Mouse (Mus musculus): ENCODE measurements around the gene Gm12184.
"Not testable (repeated sequence)": the region's sequence is repeated elsewhere in the genome, so short reads cannot be mapped to it uniquely, and the experiment has no call there.

Gene Gm12184

DNA sequence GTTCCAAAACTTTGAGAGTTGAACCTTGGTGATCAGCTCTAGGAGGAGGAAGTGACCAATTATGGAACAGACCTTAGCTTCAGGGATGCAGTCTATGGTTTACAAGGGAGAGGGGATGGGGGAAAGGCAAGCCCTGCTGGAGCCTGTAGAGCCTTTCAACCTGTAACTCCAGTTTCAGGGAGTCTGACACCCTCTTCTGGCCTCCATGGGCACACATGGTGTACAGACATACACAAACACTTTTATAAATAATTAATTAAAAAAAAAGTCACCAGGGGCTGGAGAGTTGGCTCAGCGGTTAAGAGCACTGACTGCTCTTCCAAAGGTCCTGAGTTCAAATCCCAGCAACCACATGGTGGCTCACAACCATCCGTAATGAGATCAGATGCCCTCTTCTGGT is 19.9 kb upstream of the Gm12184 start:
- not testable (repeated sequence) for DNase-seq

DNA sequence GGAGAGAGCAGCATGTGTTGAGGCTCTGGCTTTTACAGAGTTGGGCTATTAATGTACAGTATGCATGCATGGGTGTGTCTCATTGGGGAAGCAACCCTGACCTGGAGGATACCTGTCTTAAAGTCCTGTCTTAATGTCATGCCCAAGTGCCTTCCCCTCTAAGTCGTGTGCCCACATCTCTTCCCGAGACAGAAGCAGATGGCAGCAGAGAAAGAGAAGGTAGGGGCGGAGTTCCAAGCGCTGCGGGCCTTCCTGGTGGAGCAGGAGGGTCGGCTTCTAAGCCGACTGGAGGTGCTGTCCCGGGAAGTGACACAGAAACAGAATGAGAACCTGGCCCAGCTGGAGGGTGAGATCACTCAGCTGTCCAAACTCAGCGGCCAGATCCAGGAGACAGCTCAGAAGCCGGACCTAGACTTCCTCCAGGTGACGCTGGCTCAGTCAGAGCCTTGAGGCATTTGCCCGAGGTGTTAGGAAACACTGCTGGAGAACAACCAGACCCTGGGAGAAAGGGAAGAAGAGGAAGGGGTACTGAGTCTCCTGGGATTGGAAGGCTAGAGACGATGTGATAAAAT is 18.9 kb upstream of the Gm12184 start:
- no peak for DNase-seq

GRCm38 (mm10) chr11:48844309-48844708 is 17.9 kb upstream of the Gm12184 start:
- DNase-seq, result no peak

DNA sequence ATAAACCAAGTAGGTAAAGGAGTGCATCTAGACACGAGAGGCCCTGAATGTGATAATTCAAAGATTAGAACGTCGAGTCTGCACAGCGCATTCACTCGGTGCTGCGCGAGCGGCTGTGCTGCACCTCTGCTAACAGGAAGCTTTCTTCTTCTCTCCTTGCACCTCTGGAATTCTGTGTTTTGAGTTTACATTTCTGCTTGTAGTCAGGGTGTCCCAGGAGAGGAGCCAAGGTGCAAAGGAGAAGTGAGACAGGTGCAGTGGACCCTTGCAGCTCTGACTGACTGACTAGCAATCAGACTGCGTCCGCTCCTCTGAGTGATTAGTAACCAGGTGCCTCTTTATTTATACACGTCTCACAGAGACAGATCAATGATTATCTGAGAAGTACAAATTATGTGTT is 16.7 kb upstream of the Gm12184 start:
- no peak for DNase-seq

DNA sequence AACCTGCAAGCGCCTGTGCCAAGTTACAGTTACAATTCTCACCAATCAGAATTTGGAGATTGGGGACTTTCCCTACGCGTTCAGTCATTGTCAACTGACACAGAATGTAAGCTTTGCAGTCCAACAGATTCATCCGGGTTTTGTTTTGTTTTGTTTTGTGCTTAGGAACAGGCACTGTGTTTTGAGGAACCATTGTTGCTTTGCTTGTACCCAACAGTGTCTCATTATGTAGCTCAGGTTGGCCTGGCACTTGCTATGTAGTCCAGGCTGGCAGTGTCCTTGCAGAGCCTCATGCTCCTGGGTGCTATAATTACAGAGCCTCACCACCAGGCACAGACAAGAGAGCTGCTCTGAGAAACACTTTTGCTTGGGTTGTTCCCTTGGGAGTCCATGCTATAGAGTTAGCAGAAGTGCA is 15.9 kb upstream of the Gm12184 start:
- DNase-seq, result no peak

DNA sequence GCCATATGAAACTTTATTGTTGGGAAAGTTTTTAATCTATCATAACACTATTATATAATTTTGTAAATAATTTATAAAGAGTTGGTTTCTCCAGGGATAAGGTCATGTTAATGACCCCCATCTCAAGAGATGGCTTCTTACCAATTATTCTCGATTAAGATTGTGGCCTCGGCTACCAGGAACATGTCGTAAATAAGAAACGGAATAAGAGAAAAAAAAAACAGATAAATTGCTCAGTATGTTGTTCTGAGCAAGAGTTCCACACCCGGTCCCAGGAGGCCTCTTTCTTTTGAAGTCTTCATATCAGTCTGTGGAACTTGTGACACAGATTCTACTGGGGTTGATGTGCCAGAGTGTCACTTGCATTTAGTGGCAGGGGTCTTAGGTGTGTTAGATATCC is 14.8 kb upstream of the Gm12184 start:
- DNase-seq, result no peak

- DNase-seq, result no peak
Observed at GRCm38 (mm10) chr11:48840805-48841204, 14.3 kb upstream of the Gm12184 start.

- DNase-seq, result no peak
Observed at GRCm38 (mm10) chr11:48838879-48839680, 12.6 kb upstream of the Gm12184 start.

DNA sequence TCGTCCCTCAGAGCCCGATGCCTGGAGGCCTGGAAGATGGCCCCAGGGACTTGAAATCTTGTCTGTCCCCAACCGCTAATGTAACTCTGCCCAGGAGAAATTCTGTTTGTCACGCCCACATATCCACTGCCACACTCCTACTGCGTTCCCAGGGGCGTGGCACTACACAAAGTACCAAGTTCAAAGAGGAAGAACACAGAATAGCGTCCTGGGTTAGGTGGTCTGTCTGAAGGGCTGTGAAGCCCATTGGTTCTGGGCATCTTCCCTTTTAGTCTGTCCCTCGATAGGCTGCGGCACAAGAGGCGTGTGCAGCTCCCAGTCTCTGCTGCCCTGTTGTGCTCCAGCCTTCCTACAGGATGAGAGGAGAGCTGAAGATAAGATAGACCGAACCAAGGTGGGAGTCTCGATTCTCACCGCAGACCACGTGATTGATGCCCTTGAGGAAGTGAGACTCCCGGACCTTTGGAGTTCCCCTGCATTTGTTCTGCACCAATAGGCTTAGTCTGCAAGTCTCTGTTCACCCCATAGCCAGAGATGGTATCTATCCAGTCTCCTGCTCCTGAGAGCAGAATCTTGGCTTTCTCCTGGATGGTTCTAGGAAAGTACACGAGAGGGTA is 11.8 kb upstream of the Gm12184 start:
- no peak for DNase-seq

DNA sequence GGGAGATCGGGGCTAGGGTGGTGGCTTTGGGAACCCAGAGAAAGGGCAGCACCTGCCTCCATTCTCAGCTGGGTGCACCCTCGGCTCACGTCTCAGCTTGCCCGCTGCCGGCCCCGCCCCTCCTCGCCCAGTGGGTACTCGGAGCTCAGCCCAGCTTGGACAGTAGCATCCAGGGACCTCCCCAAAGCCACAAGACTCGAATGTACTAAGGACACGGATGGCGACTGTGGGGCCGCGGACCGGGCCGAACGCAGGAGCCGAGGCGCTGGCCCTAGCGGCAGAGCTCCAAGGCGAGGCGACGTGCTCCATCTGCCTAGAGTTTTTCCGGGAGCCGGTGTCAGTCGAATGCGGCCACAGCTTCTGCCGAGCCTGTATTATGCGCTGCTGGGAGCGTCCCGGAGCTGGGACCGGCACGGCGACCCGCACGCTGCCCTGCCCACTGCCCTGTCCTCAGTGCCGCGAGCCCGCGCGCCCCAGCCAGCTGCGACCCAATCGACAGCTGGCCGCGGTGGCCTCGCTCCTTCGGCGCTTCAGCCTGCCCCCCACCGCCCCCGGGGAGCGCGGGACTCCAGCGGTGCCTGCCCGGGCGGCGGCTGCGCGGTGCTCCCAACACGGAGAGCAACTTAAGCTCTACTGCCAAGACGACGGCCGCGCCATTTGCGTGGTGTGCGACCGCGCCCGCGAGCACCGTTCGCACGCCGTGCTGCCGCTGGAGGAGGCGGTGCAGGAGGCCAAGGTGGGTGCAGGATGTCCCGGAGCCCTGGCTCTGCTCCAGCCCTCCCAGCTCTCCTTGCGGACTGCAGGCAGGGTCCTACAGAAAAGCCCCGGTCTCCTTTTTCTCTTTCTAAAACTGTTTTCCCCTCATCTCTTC is 11.1 kb upstream of the Gm12184 start:
- peak; percentile 75 to 77 for DNase-seq

DNA sequence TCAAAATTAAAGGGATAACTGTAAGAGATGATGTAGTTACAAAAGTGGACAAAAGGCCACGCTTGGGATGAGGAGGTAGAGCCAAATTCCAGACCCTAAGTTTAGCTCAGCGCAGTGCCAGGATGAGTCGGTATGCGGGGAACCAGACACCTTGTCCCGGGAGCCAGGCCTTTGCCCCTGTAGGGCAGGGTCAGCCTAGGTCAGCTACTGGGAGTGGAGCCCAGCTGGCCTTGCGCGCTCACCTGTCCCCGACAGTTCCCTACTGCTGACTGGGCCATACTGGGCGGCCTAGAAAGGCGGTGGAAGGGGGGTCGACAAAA is 10.5 kb upstream of the Gm12184 start:
- no peak for DNase-seq

- no peak for DNase-seq
Observed at GRCm38 (mm10) chr11:48835923-48836322, 9.5 kb upstream of the Gm12184 start.

DNA sequence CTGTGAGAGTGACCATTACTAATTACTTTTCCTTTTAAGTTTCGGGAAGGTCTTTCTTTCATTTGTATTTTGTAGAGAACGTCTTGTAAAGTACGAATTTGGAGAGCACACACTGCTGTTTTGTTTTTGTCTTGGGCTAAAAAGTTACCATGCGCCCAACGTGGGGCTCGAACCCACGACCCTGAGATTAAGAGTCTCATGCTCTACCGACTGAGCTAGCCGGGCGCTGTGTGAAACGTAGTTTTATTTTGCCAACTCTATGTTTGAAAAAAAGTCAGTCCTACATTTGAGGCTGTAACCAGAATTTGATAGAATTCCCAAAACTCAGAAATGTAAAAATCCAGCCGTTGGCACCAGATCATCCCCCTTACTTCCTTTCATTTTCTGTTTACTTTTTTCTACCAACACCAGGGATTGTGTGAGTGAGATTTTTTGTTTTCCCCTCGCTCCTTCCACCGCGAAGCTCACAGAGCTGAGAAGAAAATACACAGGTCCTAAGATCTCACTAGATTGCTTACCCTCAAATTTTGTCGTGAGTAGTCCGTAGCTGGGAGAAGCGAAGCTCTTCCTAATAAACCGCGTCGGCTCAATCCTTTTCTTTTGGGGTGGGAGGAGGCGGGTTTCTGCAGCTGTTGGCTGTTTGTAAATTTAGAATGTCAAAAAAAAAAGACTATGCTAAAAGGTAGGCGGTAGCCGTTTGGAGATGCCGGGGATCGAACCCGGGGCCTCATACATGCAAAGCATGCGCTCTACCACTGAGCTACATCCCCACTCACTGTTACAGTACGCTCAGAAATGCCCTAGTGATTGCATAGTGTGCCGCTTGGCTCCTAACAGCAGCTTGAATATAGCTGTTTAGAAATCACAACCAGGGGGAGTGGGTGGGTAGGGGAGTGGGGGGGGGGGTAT is 7.5 kb upstream of the Gm12184 start:
- DNase-seq, result peak; percentile 89 to 93

DNA sequence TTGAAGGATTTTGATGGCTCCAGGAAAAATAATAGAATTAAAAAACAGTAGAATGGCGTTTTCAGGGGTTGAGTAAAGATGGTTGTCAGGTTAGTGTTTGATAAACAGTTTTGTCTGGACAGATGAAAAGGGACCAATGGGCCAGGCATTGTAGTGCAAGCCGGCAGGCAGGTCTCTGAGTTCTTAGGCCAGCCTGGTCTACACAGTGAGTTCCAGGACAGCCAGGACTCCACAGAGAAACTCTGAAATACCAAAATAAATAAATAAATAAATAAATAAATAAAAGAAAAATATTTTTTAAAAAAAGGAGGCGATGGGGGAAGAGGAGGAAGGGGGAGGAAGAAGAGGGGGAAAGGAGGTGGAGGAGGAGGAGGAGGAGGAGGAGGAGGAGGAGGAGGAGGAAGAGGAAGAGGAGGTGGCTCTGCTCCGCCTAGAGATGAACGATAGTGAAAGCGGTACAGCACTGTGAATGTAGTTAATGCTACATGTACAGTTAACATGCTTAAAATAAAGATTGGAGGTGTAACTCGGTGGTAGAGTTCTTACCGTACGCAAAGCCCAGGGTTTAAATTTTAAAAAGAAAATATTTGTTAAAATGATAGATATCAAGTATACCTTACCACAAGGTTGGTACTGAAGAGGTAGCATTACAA is 6.7 kb upstream of the Gm12184 start:
- DNase-seq, result no peak

GRCm38 (mm10) chr11:48831273-48831672 is 4.8 kb upstream of the Gm12184 start:
- DNase-seq, result no peak

- no peak for DNase-seq
Observed at GRCm38 (mm10) chr11:48830279-48830678, 3.8 kb upstream of the Gm12184 start.

GRCm38 (mm10) chr11:48827926-48828325 is 1.5 kb upstream of the Gm12184 start:
- DNase-seq, result no peak

GRCm38 (mm10) chr11:48826752-48827096 is 269 bp upstream of the Gm12184 start:
- DNase-seq, result no peak

DNA sequence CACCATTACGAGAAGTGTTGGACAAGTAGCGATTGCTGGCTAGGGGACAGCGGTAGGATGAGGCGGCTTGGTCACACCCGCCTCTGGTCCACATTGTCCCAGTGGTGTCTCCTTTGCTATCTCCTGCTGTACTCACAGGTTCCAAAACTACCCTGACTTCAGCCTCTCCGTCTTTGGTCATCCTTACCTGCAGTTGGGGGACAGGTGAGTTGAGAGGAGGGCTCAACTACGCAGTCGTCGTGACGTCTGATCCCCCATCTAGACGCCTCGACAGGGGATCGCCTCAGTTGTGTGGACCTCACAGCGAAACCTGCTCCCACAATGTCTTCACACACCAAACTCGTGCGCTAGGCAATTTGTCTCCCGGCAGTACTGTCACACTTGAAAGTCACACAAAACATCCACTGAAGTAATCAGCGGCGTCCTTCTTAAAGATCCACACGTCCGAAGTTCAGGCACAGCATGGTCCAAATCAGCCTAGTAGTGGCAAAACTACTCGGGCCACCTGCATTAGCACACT is 2.1 kb downstream of the Gm12184 start:
- DNase-seq, result no peak

DNA sequence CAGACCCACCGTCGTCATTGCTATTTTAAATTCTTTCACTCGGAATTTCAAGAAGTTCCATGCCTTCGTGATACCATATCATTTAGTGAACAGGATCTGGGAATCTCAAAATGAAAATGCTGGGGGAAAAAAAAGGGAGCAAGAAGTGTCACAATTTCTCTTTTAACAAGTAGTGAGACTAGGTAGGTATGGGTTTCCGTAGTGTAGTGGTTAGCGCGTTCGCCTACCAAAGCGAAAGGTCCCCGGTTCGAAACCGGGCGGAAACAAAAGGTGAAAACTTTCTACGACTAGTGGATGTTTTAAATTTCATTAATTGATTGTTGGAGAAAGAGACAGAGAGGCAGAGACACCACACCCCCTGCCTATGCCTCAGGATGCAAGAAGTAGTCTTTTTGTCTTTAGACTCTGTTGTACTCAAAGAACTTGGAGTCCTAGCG is 2.9 kb downstream of the Gm12184 start:
- DNase-seq, result peak; percentile 51 to 72

- no peak for DNase-seq
Observed at GRCm38 (mm10) chr11:48822768-48823512, 3.5 kb downstream of the Gm12184 start.
